Mouse (Mus musculus): ENCODE measurements around the gene Ccdc107.

DNA sequence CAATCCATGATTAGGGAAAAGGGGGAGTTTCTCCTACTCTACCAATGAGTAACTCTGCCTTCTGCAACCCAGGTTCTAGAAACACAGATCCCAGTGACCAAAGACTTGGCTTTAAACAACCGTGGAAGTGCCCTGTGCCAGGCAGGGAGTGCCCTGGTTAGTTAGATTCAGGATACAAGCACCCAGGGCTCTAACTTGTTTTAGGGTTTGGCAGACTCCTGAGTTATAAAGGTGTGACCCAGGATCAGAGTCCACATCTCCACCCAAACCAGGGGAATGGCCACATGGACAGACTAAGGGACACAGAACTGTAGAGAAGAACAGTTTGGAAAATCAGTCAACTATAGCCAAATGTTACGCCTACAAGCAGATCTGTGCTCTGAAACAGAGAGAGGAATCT, 10.3 kb downstream of the Ccdc107 start:
- TF ChIP-seq CTCF (IDR thresholded peaks at IDR 0.05; ENCODE audit: borderline replicate concordance, insufficient read depth, low read depth, low read length): no peak
- no peak for TF ChIP-seq POLR2A (IDR thresholded peaks at IDR 0.05; ENCODE audit: borderline replicate concordance, insufficient read depth, low read length)
